Mouse (Mus musculus) G1E (cell line): ENCODE measurements around the gene Cplx2. TPM values are rescaled to one million over a fixed set of nuclear protein-coding genes. Genes with fewer than 3 reads are reported as not detected.

Source experiments
- ATAC-seq: 2 replicates; pipeline ENCODE4 v1.8.0; 2016; ENCODE audit warnings: mild to moderate bottlenecking; ENCODE audit not compliant: insufficient number of reproducible peaks, poor library complexity, low FRiP score, severe bottlenecking; ENCODE audit errors: extremely low read depth
- DNase-seq: peaks from one replicate; pipeline ENCODE4 v3.0.0; 2012; ENCODE audit warnings: low spot score
- H3K27me3 ChIP-seq: 2 replicates; pipeline ENCODE4 v1.6.1; 2012; ENCODE audit warnings: mild to moderate bottlenecking, low read length, inconsistent platforms; ENCODE audit not compliant: insufficient read depth
- H3K36me3 ChIP-seq: replicated peaks from 2 replicates; pipeline ENCODE3; 2012; ENCODE audit warnings: mild to moderate bottlenecking, inconsistent platforms
- H3K4me1 ChIP-seq: 2 replicates; pipeline ENCODE4 v1.6.1; 2012; ENCODE audit warnings: low read depth, low read length, inconsistent platforms, mixed read lengths; ENCODE audit not compliant: insufficient read depth
- H3K4me3 ChIP-seq: 2 replicates; pipeline ENCODE4 v1.5.1; 2012; ENCODE audit warnings: low read depth, mild to moderate bottlenecking, inconsistent platforms, low read length, moderate library complexity, mixed read lengths
- H3K9me3 ChIP-seq: replicated peaks from 2 replicates; pipeline ENCODE4 v1.6.1; 2012; ENCODE audit warnings: inconsistent platforms
- CTCF ChIP-seq: IDR thresholded peaks from 2 replicates; pipeline ENCODE4 v1.5.1; 2012; ENCODE audit warnings: low read depth, low read length, inconsistent platforms, mixed read lengths
- GATA1 ChIP-seq: IDR thresholded peaks from 2 replicates; pipeline ENCODE4 v1.6.1; 2012; ENCODE audit warnings: borderline replicate concordance, low read length, inconsistent platforms, mixed read lengths
- GATA2 ChIP-seq: IDR thresholded peaks from 2 replicates; pipeline ENCODE4 v1.6.1; 2012; ENCODE audit warnings: low read depth, low read length, inconsistent platforms, borderline replicate concordance
- POLR2AphosphoS5 ChIP-seq: IDR thresholded peaks from 2 replicates; pipeline ENCODE4 v1.6.1; 2012; ENCODE audit warnings: low read depth, low read length, inconsistent platforms; ENCODE audit not compliant: insufficient replicate concordance
- TAL1 ChIP-seq: conservative IDR thresholded peaks from 2 replicates; pipeline ENCODE4 v1.6.1; 2012; ENCODE audit warnings: low read depth, low read length, inconsistent platforms, mixed read lengths
- polyA plus RNA-seq: library from polyadenylated mRNA; stranded (reverse); fragments of >175 nt; gene quantifications from 2 replicates; pipeline ENCODE4 v1.2.3, GENCODE M21; 2012
- total RNA-seq, 2 experiments: library from RNA; stranded (forward) in 1 of 2; stranded (reverse) in 1 of 2; fragments of 200-1000 nt in 1 of 2; fragments of >200 nt in 1 of 2; fragmentation: Nextera tagmentation in 1 of 2; gene quantifications; 2 replicates each; pipeline ENCODE4 v1.2.3; 2014 to 2017

The Cplx2 gene
- total and polyA plus RNA-seq, 3 experiments = not detected

DNA sequence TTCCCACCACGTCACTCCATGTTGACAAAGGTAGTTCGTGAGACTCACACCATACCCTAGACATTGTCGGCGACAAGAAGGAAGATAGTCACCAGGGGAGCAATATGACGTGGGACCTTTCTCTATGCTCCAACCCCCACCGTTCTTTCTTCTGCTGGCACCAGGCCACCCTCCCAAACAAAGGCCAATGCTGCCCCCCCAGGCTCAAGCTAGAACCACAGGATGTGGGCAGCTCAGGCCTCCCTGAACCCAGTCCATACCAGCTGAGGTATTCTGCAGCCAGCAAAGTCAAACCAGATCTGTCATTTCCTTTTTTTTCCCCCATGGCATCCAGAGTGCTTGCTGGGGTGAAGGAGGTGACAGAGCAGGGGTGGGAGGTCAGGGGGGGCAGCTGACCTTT is 3.4 kb upstream of the Cplx2 start:
- no peaks in the 10 kb centered on the region; the same call in 1 of the 2 replicates for H3K27me3 ChIP-seq
- DNase-seq (no peak), ATAC-seq (no peak)
- TF ChIP-seq POLR2AphosphoS5 = no peak
- no peak for TF ChIP-seq TAL1
- TF ChIP-seq GATA2 = no peak
- no peak for TF ChIP-seq CTCF
- no peak for TF ChIP-seq GATA1
- H3K36me3 ChIP-seq = no peaks in the 10 kb centered on the region
- H3K4me1 ChIP-seq = no peaks in the 10 kb centered on the region
- H3K9me3 ChIP-seq = peaks cover 29% of the 10 kb centered on the region
- H3K4me3 ChIP-seq = 0 out of 2 replicates have a peak overlapping the region, but pooled peaks have one; percentile 28

DNA sequence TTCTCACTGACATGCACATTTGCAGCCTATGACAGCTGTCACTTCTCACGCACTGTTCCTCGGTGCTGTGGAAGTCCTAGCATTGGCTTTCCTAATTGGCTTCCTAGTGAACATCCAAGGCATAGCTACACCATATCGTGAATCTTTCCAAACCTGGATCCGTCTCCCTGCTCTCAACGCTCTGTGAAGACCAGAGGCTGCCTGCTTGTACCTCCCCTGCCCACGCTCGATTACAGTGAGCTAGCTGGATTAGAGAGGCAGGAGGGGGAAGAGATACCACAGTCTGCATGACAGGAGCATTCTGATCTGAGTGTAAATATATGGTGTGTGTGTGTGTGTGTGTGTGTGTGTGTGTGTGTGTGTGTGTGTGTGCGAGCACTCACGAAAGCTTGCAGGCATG is 3.0 kb upstream of the Cplx2 start:
- H3K9me3 ChIP-seq = peaks cover 33% of the 10 kb centered on the region
- TF ChIP-seq GATA2 (no peak), GATA1 (no peak), CTCF (no peak), TAL1 (no peak), POLR2AphosphoS5 (no peak)
- H3K4me3 ChIP-seq = no peak overlapping the region
- H3K27me3 ChIP-seq = no peaks in the 10 kb centered on the region; the same call in 1 of the 2 replicates
- H3K36me3 ChIP-seq = no peaks in the 10 kb centered on the region
- no peaks in the 10 kb centered on the region for H3K4me1 ChIP-seq
- DNase-seq (no peak), ATAC-seq (no peak)

DNA sequence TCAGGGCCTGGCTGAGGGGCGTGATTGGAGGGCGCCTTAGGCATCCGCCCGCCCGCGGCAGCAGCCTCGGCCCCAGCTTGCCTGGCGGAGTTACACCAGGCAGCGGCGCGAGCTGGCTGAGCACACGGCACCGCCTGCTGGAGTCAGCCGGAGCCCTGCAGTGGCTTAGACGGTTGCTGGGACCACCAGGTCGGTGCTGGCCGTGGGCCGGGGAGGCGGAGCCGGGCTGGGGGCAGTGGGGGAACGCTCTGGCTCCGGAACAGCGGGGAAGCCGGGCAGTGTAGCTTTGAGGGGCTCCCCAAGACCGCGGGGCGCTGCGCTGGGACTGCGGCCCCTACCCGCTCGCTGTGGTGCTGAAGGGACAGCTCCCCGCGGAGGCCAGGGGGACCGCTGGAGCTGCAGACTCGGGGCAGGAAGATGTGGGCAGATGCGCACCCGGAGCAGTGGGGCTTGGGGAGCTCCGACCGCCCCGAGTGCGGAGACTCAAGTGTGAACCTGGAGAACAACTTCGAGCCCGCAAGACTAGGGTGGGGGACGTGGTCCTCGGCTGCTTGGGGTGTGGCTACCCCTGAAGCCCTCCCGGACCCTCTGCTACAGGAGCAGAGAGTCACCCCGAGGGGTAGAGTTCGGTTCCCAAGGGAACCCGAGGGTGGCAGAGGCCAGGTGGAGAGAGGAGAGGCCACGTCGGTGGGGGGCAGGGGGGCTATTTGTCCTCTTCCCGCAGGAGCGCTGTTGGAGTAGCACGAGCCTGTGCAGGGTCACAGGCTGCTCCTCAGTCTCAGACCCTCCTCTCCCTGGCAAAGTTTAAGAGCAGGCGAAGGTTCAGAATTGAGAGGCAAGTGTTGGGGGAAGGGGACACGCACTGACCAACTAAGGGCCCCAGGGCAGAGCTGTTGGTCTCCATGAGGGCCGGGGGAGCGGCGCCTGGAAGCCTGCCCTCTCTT is 510 bp downstream of the Cplx2 start:
- no peaks in the 10 kb centered on the region for H3K4me1 ChIP-seq
- H3K4me3 ChIP-seq = no peak overlapping the region
- peaks cover 41% of the 10 kb centered on the region for H3K9me3 ChIP-seq
- TF ChIP-seq TAL1 (no peak), CTCF (no peak), GATA1 (no peak), GATA2 (no peak), POLR2AphosphoS5 (no peak)
- no peak for DNase-seq
- no peaks in the 10 kb centered on the region for H3K36me3 ChIP-seq
- ATAC-seq = no peak
- H3K27me3 ChIP-seq = no peaks in the 10 kb centered on the region; the same call in 1 of the 2 replicates

DNA sequence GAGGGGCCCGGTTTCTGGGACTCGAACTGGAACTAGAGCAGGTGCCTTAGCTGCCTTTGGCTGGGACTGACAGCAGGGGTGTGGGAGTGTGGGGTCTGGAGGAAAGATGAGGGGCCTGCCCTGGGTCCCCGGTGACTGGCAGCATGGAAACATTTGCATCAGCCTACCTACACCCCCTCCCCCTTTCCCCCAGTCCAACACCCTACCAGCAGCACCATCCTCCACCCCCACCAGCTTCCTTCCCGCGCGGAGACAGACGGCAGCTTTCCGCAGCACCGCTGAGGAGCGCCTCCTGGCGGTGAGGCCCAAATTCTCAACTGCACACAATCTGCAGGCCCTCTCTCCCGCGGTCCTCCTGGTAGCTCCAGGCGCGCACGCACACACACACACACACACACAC is 1.5 kb downstream of the Cplx2 start:
- Histone ChIP-seq H3K9me3 (peaks cover 35% of the 10 kb centered on the region), H3K27me3 (no peaks in the 10 kb centered on the region; the same call in 1 of the 2 replicates), H3K36me3 (no peaks in the 10 kb centered on the region), H3K4me1 (no peaks in the 10 kb centered on the region), H3K4me3 (no peak overlapping the region)
- ATAC-seq (no peak), DNase-seq (no peak)
- TF ChIP-seq GATA1 (no peak), TAL1 (no peak), CTCF (no peak), GATA2 (no peak), POLR2AphosphoS5 (no peak)

DNA sequence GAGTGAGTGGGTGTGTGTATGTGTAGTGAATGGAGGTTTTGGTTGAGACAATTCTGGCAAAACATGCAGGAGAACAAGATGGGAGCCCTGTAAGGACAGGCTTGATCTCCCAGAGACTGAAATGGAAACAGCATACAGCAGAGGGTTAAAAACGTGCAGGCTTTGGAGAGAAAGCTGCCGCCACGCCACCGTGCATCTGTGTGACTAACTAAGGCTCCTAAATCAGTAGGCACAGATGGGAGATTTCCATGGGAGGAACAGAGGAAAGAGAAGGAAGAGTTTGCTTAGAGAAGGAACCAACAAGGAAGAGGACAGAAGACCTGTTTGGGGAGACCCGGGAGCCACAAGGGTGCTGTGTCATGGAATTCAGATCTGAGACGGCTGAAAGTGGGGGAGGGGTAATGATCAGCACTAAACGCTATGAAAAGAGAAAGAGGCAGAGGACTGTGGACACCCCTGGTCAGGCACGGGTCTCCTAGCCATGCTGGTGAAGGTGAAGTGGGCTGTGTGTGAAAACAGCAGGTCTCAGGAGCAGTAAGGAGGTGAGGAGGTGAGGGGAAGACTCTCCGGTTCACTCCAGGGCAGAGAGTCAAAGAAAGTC is 3.1 kb downstream of the Cplx2 start:
- Histone ChIP-seq H3K9me3 (peaks cover 37% of the 10 kb centered on the region), H3K4me3 (no peak overlapping the region), H3K4me1 (no peaks in the 10 kb centered on the region), H3K27me3 (no peaks in the 10 kb centered on the region; the same call in 1 of the 2 replicates), H3K36me3 (no peaks in the 10 kb centered on the region)
- no peak for DNase-seq
- ATAC-seq = no peak
- TF ChIP-seq POLR2AphosphoS5 (no peak), CTCF (no peak), GATA1 (no peak)
